Mouse (Mus musculus) heart, embryonic 16.5 days (tissue): ENCODE measurements around the gene Tmem255b. TPM values are rescaled to one million over a fixed set of nuclear protein-coding genes. Genes with fewer than 3 reads are reported as not detected.

Source experiments
- ATAC-seq: fragments of 200-750 bp; cut with Nextera tagmentation; replicated peaks from 2 replicates; pipeline ENCODE4 v1.8.0; 2017; ENCODE audit warnings: moderate number of reproducible peaks; ENCODE audit not compliant: insufficient read depth, low FRiP score; ENCODE audit errors: extremely low read depth
- H3K27ac ChIP-seq: fragments of 300-500 bp; sonication (generic); 2 replicates; pipeline ENCODE4 v1.5.1; 2014; ENCODE audit warnings: mild to moderate bottlenecking, low read length, control low read depth, moderate library complexity
- H3K27me3 ChIP-seq: fragments of 300-500 bp; sonication (generic); 2 replicates; pipeline ENCODE4 v1.6.1; 2014; ENCODE audit warnings: low read length, mixed read lengths; ENCODE audit not compliant: control insufficient read depth, insufficient read depth
- H3K36me3 ChIP-seq: fragments of 300-500 bp; sonication (generic); 2 replicates; pipeline ENCODE4 v1.6.1; 2014; ENCODE audit not compliant: control insufficient read depth, insufficient read depth
- H3K4me1 ChIP-seq: fragments of 300-500 bp; sonication (generic); 2 replicates; pipeline ENCODE4 v1.6.1; 2014; ENCODE audit warnings: low read length, mixed read lengths; ENCODE audit not compliant: control insufficient read depth, insufficient read depth
- H3K4me2 ChIP-seq: fragments of 300-500 bp; sonication (generic); 2 replicates; pipeline ENCODE4 v1.6.1; 2014; ENCODE audit warnings: low read depth, mild to moderate bottlenecking, control low read depth, low read length
- H3K4me3 ChIP-seq: fragments of 300-500 bp; sonication (generic); 2 replicates; pipeline ENCODE4 v1.5.1; 2014; ENCODE audit warnings: mild to moderate bottlenecking, control low read depth, low read length
- H3K9ac ChIP-seq: fragments of 300-500 bp; sonication (generic); 2 replicates; pipeline ENCODE4 v1.6.1; 2014; ENCODE audit warnings: low read length, control low read depth
- H3K9me3 ChIP-seq: fragments of 300-500 bp; sonication (generic); replicated peaks from 2 replicates; pipeline ENCODE4 v1.6.1; 2016; ENCODE audit warnings: low read length; ENCODE audit not compliant: control insufficient read depth
- WGBS: fragments of 180-500 bp; shearing (Covaris S2); extraction: QIAGEN DNeasy Blood & Tissue Kit; methylation state at CpG from one replicate; pipeline ENCODE4 v1.1.7; 2014; 5-methylcytosine and 5-hydroxymethylcytosine counted together
- polyA plus RNA-seq: library from polyadenylated mRNA; unstranded; fragments of >200 nt; fragmentation: Nextera tagmentation; extraction: Ambion mirVana; gene quantifications from 2 replicates; pipeline ENCODE4 v1.2.1, GENCODE M21; 2015

Tmem255b gene
- polyA plus RNA-seq, 1 experiment from 2014 or later, result 3.1 TPM

GRCm38 (mm10) chr8:13430866-13431265 is 4.1 kb upstream of the Tmem255b start:
- Histone ChIP-seq H3K27me3 (peaks cover 15% of the 10 kb centered on the region), H3K9me3 (no peaks in the 10 kb centered on the region), H3K4me1 (no peaks in the 10 kb centered on the region), H3K9ac (no peak overlapping the region), H3K36me3 (no peaks in the 10 kb centered on the region), H3K4me2 (no peak overlapping the region), H3K27ac (no peak overlapping the region), H3K4me3 (no peak overlapping the region)
- ATAC-seq, result no peak

- H3K4me3 ChIP-seq, result no peak overlapping the region
- H3K36me3 ChIP-seq, result no peaks in the 10 kb centered on the region
- WGBS, result 68% methylated on average over 5 of the region's 5 CpGs
- no peak for ATAC-seq
- no peak overlapping the region for H3K4me2 ChIP-seq
- H3K9ac ChIP-seq, result no peak overlapping the region
- no peak overlapping the region for H3K27ac ChIP-seq
- H3K9me3 ChIP-seq, result no peaks in the 10 kb centered on the region
- H3K27me3 ChIP-seq, result peaks cover 25% of the 10 kb centered on the region
- no peaks in the 10 kb centered on the region for H3K4me1 ChIP-seq
Observed at GRCm38 (mm10) chr8:13433130-13433529, 1.9 kb upstream of the Tmem255b start.

GRCm38 (mm10) chr8:13436052-13436451 is 1.1 kb downstream of the Tmem255b start:
- Histone ChIP-seq H3K9ac (no peak overlapping the region), H3K9me3 (no peaks in the 10 kb centered on the region), H3K36me3 (no peaks in the 10 kb centered on the region), H3K27ac (no peak overlapping the region), H3K4me3 (no peak overlapping the region), H3K27me3 (peaks cover 25% of the 10 kb centered on the region), H3K4me2 (peak overlapping the region; percentile 31), H3K4me1 (no peaks in the 10 kb centered on the region)
- 10% methylated on average over 8 of the region's 8 CpGs for WGBS
- no peak for ATAC-seq

GRCm38 (mm10) chr8:13437531-13437930 is 2.5 kb downstream of the Tmem255b start:
- no peaks in the 10 kb centered on the region for H3K9me3 ChIP-seq
- H3K27me3 ChIP-seq, result peaks cover 25% of the 10 kb centered on the region
- H3K4me1 ChIP-seq, result no peaks in the 10 kb centered on the region
- no peak overlapping the region for H3K27ac ChIP-seq
- WGBS, result 60% methylated on average over 2 of the region's 2 CpGs
- H3K4me2 ChIP-seq, result no peak overlapping the region
- H3K36me3 ChIP-seq, result no peaks in the 10 kb centered on the region
- H3K4me3 ChIP-seq, result no peak overlapping the region
- ATAC-seq, result no peak
- H3K9ac ChIP-seq, result no peak overlapping the region

GRCm38 (mm10) chr8:13442152-13442551 is 7.2 kb downstream of the Tmem255b start:
- no peak for ATAC-seq
- H3K9ac ChIP-seq, result no peak overlapping the region
- H3K4me2 ChIP-seq, result no peak overlapping the region
- H3K4me3 ChIP-seq, result no peak overlapping the region
- no peaks in the 10 kb centered on the region for H3K9me3 ChIP-seq
- no peaks in the 10 kb centered on the region for H3K36me3 ChIP-seq
- no peaks in the 10 kb centered on the region for H3K4me1 ChIP-seq
- no peak overlapping the region for H3K27ac ChIP-seq
- WGBS, result 78% methylated on average over 2 of the region's 2 CpGs
- no peaks in the 10 kb centered on the region; the same call in none of the 2 replicates for H3K27me3 ChIP-seq

- Histone ChIP-seq H3K4me2 (no peak overlapping the region), H3K27me3 (no peaks in the 10 kb centered on the region; the same call in 1 of the 2 replicates), H3K36me3 (no peaks in the 10 kb centered on the region), H3K9me3 (no peaks in the 10 kb centered on the region), H3K9ac (no peak overlapping the region), H3K4me3 (no peak overlapping the region), H3K4me1 (no peaks in the 10 kb centered on the region), H3K27ac (no peak overlapping the region)
- ATAC-seq, result no peak
- WGBS, result 77% methylated on average over 6 of the region's 6 CpGs
Observed at GRCm38 (mm10) chr8:13446456-13446855, 11.5 kb downstream of the Tmem255b start.

- Histone ChIP-seq H3K27me3 (no peaks in the 10 kb centered on the region; the same call in 1 of the 2 replicates), H3K27ac (no peak overlapping the region), H3K36me3 (no peaks in the 10 kb centered on the region), H3K9ac (no peak overlapping the region), H3K4me3 (no peak overlapping the region), H3K4me1 (no peaks in the 10 kb centered on the region), H3K4me2 (no peak overlapping the region), H3K9me3 (no peaks in the 10 kb centered on the region)
- ATAC-seq, result no peak
- WGBS, result 44% methylated on average over 4 of the region's 4 CpGs
Observed at GRCm38 (mm10) chr8:13448145-13448544, 13.2 kb downstream of the Tmem255b start.

- no peak overlapping the region for H3K4me3 ChIP-seq
- no peak overlapping the region for H3K9ac ChIP-seq
- no peaks in the 10 kb centered on the region for H3K36me3 ChIP-seq
- no peak overlapping the region for H3K27ac ChIP-seq
- no peak for ATAC-seq
- H3K4me1 ChIP-seq, result no peaks in the 10 kb centered on the region
- 68% methylated on average over 6 of the region's 6 CpGs for WGBS
- H3K4me2 ChIP-seq, result no peak overlapping the region
- H3K9me3 ChIP-seq, result no peaks in the 10 kb centered on the region
- H3K27me3 ChIP-seq, result no peaks in the 10 kb centered on the region; the same call in 1 of the 2 replicates
Observed at GRCm38 (mm10) chr8:13451747-13452277, 16.8 kb downstream of the Tmem255b start.

GRCm38 (mm10) chr8:13454341-13455113 is 19.5 kb downstream of the Tmem255b start:
- H3K4me3 ChIP-seq, result no peak overlapping the region
- no peaks in the 10 kb centered on the region for H3K27me3 ChIP-seq
- no peaks in the 10 kb centered on the region for H3K36me3 ChIP-seq
- H3K9me3 ChIP-seq, result no peaks in the 10 kb centered on the region
- no peak overlapping the region for H3K4me2 ChIP-seq
- no peak overlapping the region for H3K27ac ChIP-seq
- ATAC-seq, result no peak
- H3K4me1 ChIP-seq, result no peaks in the 10 kb centered on the region
- 67% methylated on average over 8 of the region's 8 CpGs for WGBS
- H3K9ac ChIP-seq, result no peak overlapping the region
